Mouse (Mus musculus) retina, postnatal 1 day (tissue): ENCODE data around the gene Hs3st5.

ENCODE experiments used
- DNase-seq: peaks from one replicate; pipeline ENCODE4 v3.0.0-alpha.2; 2012

Hs3st5 gene

DNA sequence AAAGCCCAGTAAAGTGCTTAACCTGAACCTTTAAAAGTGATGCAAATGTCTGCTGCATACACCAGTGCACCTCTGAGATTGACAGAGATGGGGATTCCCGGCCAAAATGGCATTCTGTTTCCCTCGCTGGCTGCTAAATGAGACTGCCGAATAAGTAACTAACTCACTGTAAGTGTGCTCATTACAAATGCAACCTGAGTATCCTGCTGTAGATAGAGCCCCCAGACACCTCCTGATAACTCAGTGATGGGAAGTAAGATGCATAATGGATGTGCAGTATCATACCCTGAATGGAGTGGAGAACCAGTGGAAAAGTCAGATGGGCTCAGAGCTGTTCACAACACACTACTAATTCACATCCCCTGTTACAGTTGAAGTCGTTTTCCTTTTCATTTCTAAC, 298.7 kb downstream of the Hs3st5 start:
- peak; percentile 19 for DNase-seq

GRCm38 (mm10) chr10:36805788-36806187, 299.2 kb downstream of the Hs3st5 start:
- no peak for DNase-seq

DNA sequence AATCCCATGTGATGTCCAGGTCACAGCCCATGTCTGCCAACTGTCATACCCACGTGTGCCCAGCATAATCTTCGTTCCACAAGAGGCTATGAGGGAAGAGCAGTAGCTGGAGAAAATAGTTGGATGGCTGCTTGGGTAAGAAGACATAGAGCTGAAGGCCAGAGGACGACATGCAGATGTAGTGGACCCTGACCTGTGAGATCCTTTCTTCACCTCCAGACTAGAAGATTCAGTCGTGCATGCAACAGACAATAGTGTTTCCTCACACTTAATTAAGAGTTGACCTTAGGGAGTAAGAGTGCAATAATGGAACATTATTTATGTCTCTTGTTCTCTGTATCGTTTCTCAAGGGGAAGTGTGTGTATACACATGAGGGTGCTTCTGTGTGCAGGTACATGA, 300.4 kb downstream of the Hs3st5 start:
- no peak for DNase-seq

- DNase-seq = no peak
Measured at GRCm38 (mm10) chr10:36818867-36819266, 312.3 kb downstream of the Hs3st5 start.

GRCm38 (mm10) chr10:36829079-36829478, 322.5 kb downstream of the Hs3st5 start:
- DNase-seq = no peak

GRCm38 (mm10) chr10:36832204-36832603, 325.6 kb downstream of the Hs3st5 start:
- DNase-seq = no peak

DNA sequence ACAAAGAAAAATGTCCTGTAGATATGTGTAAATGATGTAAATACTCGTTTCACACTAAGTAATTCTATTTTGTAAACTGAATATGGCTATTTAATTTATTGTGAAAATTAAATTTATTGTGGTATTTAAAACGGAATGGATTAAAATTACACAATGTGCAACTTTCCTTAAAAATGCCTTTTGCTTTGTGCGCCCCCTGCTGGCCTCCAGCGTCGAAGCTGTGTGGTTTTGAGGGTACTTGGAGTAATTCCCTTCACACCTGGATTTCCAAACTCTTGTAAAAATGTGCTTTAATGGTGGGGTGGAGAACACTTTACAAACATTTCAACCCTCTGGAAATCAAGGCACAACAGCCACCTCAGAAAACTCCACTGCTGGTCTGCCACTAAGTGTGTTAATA, 327.6 kb downstream of the Hs3st5 start:
- peak; percentile 20 for DNase-seq

GRCm38 (mm10) chr10:36835836-36836516, 329.4 kb downstream of the Hs3st5 start:
- no peak for DNase-seq

- no peak for DNase-seq
Measured at GRCm38 (mm10) chr10:36850231-36850630, 343.6 kb downstream of the Hs3st5 start.

DNA sequence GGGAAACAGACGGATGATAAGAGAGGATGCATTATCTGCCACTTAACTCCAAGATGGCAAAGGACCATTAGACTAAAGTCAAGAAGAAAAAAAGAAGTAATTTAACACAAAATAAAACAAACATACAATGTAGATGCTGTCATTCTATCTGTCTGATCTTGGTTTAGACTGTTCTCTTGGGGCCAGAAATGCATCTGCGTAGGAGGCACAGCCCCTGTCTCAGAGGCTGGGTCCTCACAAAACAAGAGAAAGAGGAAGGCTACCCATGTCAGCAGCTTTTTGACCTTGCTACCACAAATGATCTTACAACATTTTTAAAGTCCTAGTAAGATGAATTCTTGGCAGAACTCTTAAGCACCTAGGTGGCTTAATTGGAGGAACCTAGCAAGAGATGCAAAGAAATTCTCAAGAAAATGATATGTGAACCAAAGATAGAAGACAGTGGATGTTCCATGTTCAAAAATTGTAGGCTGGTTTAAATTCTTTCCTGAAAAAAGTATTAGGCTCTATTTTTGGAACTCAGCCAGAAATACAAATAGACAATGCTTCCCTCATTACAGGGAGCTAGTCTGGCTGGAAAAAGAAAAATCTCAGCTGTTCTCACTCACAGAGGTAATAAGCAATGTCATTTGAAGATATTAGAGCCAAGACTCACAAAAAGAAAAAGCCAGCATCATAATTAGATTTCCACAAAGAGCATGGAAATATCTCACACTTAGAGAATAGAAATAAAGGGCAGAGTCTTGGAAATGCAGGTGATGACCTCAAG, 355.7 kb downstream of the Hs3st5 start:
- DNase-seq = peak; percentile 2
